Mouse (Mus musculus) stomach, embryonic 14.5 days (tissue): ENCODE measurements around the gene Brsk1. TPM values are rescaled to one million over a fixed set of nuclear protein-coding genes. Genes with fewer than 3 reads are reported as not detected.

ENCODE experiments used
- ATAC-seq: fragments of 200-750 bp; cut with Nextera tagmentation; 2 replicates; pipeline ENCODE4 v1.8.0; 2017; ENCODE audit warnings: low read depth, moderate TSS enrichment; ENCODE audit not compliant: insufficient number of reproducible peaks, insufficient read depth, low FRiP score
- H3K27ac ChIP-seq: fragments of 300-500 bp; sonication (generic); 2 replicates; pipeline ENCODE4 v1.5.1; 2014; ENCODE audit warnings: mild to moderate bottlenecking, low read length, moderate library complexity, mixed read lengths
- H3K27me3 ChIP-seq: fragments of 300-500 bp; sonication (generic); 2 replicates; pipeline ENCODE4 v1.6.1; 2014; ENCODE audit warnings: low read length, control low read depth, mixed read lengths; ENCODE audit not compliant: control insufficient read depth, insufficient read depth
- H3K36me3 ChIP-seq: fragments of 300-500 bp; sonication (generic); 2 replicates; pipeline ENCODE4 v1.6.1; 2014; ENCODE audit warnings: mild to moderate bottlenecking, control low read depth, low read length, moderate library complexity, mixed read lengths; ENCODE audit not compliant: control insufficient read depth, insufficient read depth
- H3K4me1 ChIP-seq: fragments of 300-500 bp; sonication (generic); 2 replicates; pipeline ENCODE4 v1.6.1; 2014; ENCODE audit warnings: low read length, control low read depth, mixed read lengths; ENCODE audit not compliant: control insufficient read depth, insufficient read depth
- H3K4me2 ChIP-seq: fragments of 300-500 bp; sonication (generic); replicated peaks from 2 replicates; pipeline ENCODE4 v1.6.1; 2014; ENCODE audit warnings: low read depth, low read length, control low read depth
- H3K4me3 ChIP-seq: fragments of 300-500 bp; sonication (generic); 2 replicates; pipeline ENCODE4 v1.5.1; 2014; ENCODE audit warnings: low read depth, low read length, control low read depth
- H3K9ac ChIP-seq: fragments of 300-500 bp; sonication (generic); replicated peaks from 2 replicates; pipeline ENCODE4 v1.6.1; 2014; ENCODE audit warnings: low read depth, mild to moderate bottlenecking, control low read depth, low read length, moderate library complexity, mixed read lengths
- H3K9me3 ChIP-seq: fragments of 300-500 bp; sonication (generic); 2 replicates; pipeline ENCODE4 v1.6.1; 2016; ENCODE audit warnings: low read depth, low read length, control low read depth; ENCODE audit not compliant: control insufficient read depth
- WGBS: fragments of 180-500 bp; shearing (Covaris S2); extraction: QIAGEN DNeasy Blood & Tissue Kit; methylation state at CpG from one replicate; pipeline ENCODE4 v1.1.7; 2014; 5-methylcytosine and 5-hydroxymethylcytosine counted together
- polyA plus RNA-seq: library from polyadenylated mRNA; unstranded; fragments of >200 nt; fragmentation: Nextera tagmentation; extraction: Ambion mirVana; gene quantifications from 2 replicates; pipeline ENCODE4 v1.2.1, GENCODE M21; 2014

Brsk1 gene
- polyA plus RNA-seq, 1 experiment from 2014 or later: 4.0 TPM

DNA sequence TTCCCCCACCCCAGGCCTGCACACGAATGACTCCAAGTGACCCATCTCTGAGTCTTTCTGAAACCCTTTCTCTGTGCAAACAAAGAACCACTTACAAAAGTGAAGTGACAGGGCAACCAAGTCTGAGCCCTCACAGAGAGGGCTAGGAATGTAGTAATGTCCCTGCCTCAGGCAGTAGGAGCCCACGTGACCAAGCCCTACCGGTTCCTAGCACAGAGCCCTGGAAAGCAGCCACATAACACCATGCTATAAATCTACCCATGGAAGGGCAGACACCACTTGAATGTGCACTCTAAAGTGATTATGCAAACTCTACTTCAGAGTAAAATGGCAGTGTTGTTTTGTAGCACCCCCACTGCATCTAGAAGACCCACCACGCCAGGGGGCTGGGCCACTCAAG is 18.4 kb upstream of the Brsk1 start:
- WGBS: 67% methylated on average over 4 of the region's 4 CpGs
- ATAC-seq: peak; percentile 53; the same call in 1 of the 2 replicates
- H3K36me3 ChIP-seq: peaks cover 14% of the 10 kb centered on the region
- H3K27me3 ChIP-seq: no peaks in the 10 kb centered on the region
- H3K4me2 ChIP-seq: no peak overlapping the region
- H3K4me1 ChIP-seq: no peaks in the 10 kb centered on the region
- no peaks in the 10 kb centered on the region for H3K9me3 ChIP-seq
- H3K4me3 ChIP-seq: no peak overlapping the region
- H3K9ac ChIP-seq: no peak overlapping the region
- H3K27ac ChIP-seq: no peak overlapping the region

DNA sequence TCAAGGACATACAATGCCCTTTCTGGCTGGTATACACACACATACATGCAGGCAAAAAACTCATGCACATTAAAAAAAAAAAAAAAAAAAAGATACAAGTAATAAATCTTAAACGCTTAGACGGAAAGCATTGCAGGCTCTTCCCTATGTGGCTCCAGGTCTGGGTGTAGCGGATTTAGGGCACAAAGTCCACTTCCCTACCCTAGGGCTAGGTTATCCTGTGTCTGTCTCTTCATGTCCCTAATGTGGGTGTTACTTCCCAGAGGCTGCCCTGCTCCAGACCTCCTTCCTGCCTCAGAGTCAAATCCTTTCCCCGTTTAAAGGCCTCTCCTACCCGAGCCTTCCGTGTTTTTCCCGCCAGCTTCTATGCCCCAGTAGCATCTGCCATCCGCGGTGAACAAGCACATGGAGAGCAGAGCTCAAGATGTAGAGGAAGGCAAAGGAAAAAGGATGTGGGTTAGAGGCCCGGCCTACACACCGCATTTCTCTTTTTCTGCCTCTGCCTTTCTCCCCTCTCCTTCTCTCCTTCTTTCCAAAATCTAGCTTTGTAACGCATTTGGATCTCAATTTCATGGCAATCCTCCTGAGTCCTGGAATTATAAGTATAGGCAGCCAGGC is 16.2 kb upstream of the Brsk1 start:
- ATAC-seq: no peak
- Histone ChIP-seq H3K9ac (no peak overlapping the region), H3K27ac (peak overlapping the region; percentile 39; the same call in 1 of the 2 replicates), H3K27me3 (no peaks in the 10 kb centered on the region), H3K4me3 (no peak overlapping the region), H3K4me1 (no peaks in the 10 kb centered on the region), H3K4me2 (no peak overlapping the region), H3K36me3 (peaks cover 12% of the 10 kb centered on the region), H3K9me3 (no peaks in the 10 kb centered on the region)
- WGBS: 85% methylated on average over 12 of the region's 12 CpGs

DNA sequence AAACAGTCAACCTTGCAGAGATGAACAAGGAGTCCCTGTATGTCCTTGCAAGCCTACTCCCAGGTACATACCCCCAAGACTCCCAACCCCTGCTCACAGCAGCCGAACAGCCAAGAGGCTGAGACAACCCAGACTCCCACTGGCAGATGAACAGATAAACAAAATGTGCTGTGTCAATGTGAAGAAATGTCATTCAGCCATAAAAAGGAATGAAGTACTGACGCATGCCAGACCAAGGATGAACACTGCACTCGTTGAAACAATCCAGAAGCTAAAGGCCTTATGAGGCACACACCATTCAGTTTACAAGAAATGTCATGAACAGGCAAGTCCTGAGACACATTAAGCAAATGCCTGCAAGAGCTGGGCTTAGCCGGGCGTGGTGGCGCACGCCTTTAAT is 15.2 kb upstream of the Brsk1 start:
- peaks cover 12% of the 10 kb centered on the region for H3K36me3 ChIP-seq

DNA sequence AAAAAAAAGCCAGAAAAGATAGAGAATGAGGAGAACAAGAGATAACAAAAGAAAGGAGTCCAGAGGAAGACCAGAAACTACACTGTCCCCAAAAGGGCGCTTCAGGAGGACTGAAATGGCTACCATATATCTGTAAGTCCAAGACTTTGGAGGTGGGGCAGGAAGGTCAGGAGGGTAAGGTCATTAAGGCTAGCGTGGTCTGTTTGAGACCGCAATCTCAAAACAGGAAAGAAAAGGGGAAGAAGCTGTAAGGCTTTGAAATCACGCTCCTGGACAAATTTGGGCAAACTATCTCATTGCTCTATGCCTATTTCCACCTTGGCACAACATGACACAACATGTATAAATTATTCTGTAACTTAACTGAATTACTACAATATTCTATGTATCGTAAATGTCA is 7.1 kb upstream of the Brsk1 start:
- no peak for ATAC-seq
- H3K27ac ChIP-seq: no peak overlapping the region
- no peak overlapping the region for H3K4me2 ChIP-seq
- no peaks in the 10 kb centered on the region for H3K9me3 ChIP-seq
- WGBS: 88% methylated on average over 5 of the region's 5 CpGs
- H3K36me3 ChIP-seq: peaks cover 11% of the 10 kb centered on the region; the same call in 1 of the 2 replicates
- H3K4me3 ChIP-seq: no peak overlapping the region
- H3K27me3 ChIP-seq: no peaks in the 10 kb centered on the region
- peaks cover 8% of the 10 kb centered on the region for H3K4me1 ChIP-seq
- H3K9ac ChIP-seq: no peak overlapping the region

More for the DNA sequence above, 15.2 kb upstream of the Brsk1 start:
- no peaks in the 10 kb centered on the region for H3K9me3 ChIP-seq
- no peak overlapping the region for H3K4me2 ChIP-seq
- H3K27me3 ChIP-seq: no peaks in the 10 kb centered on the region
- WGBS: 61% methylated on average over 7 of the region's 7 CpGs
- H3K27ac ChIP-seq: no peak overlapping the region
- H3K9ac ChIP-seq: no peak overlapping the region
- H3K4me1 ChIP-seq: no peaks in the 10 kb centered on the region
- peak; percentile 51; the same call in 1 of the 2 replicates for ATAC-seq
- no peak overlapping the region for H3K4me3 ChIP-seq

DNA sequence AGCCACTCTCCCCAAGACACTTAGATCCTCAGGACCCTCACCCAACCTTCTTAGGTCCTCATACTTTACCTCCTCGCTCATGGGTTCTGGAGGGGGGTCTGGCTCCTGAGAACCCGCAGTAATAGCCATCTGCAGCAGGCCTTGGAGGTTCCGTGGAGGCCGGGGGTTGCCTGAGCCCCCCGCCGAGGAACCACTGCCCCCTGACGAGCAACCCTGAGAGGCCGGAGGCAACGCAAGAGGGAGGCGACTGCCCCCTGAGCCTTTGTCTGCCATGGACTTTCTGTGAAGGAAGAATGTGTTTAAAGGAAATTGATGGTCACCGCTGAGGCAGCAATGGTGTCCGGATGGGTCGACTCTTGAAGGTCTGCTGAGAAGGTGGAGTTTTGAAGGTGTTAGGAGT is 6.2 kb upstream of the Brsk1 start:
- Histone ChIP-seq H3K9ac (peak overlapping the region; percentile 42; the same call in 1 of the 2 replicates), H3K4me1 (peaks cover 8% of the 10 kb centered on the region), H3K27ac (no peak overlapping the region), H3K36me3 (peaks cover 11% of the 10 kb centered on the region; the same call in 1 of the 2 replicates), H3K4me2 (peak overlapping the region; percentile 94), H3K4me3 (peak overlapping the region; percentile 59), H3K9me3 (no peaks in the 10 kb centered on the region), H3K27me3 (no peaks in the 10 kb centered on the region)
- no peak for ATAC-seq
- 1% methylated on average over 13 of the region's 13 CpGs for WGBS

DNA sequence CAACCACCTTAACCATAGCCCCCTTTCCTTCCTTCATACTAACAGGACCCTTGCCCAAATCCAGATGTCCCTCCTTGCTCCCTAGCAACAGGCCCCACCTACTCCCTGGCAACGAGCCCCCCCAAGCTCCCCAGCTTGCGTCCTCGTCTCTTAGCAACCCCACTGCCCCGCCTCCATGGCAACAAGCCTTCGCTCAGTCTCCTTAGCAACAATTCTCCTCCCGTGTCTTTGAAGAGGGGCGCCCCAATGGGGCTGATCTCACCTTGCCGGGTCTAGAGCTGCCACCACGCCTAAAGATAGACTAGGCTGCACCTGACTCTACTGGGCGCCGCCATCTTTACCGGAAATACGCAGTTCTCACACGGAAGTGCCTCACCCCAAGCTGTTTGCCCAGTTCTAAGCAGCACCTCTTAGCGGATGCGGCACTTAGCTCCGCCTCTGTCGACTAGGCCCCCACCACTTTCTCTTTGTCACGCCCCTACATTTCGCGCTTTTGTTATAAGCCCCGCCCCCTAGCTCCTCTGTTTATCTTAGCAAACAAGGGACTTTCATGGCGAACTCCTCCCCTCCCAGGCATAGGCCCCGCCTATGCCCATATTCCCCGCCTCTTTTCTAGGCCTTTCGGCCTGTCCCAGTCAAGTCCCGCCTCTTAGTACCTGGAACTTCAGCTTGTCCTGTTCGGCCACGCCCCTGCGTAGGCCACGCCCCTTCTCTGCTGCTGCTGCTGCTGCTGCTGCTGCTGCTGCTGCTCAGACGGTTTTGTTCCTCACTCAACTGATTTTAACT is 5.6 kb upstream of the Brsk1 start, which contains the start of gene Hspbp1:
Gene Hspbp1 (minus strand): TSS at position 437 of the 786 bp plus-strand sequence.
- H3K36me3 ChIP-seq: peaks cover 11% of the 10 kb centered on the region; the same call in 1 of the 2 replicates
- WGBS: under 1% methylated on average over 32 of the region's 32 CpGs
- peak; percentile 98 for ATAC-seq
- H3K27me3 ChIP-seq: no peaks in the 10 kb centered on the region
- H3K4me2 ChIP-seq: peak within 1 kb of the TSS; percentile 94
- H3K9ac ChIP-seq: peak within 1 kb of the TSS; percentile 42; the same call in 1 of the 2 replicates
- no peaks in the 10 kb centered on the region for H3K9me3 ChIP-seq
- H3K27ac ChIP-seq: peak within 1 kb of the TSS; percentile 29; the same call in 1 of the 2 replicates
- peaks cover 8% of the 10 kb centered on the region for H3K4me1 ChIP-seq
- H3K4me3 ChIP-seq: peak within 1 kb of the TSS; percentile 59

DNA sequence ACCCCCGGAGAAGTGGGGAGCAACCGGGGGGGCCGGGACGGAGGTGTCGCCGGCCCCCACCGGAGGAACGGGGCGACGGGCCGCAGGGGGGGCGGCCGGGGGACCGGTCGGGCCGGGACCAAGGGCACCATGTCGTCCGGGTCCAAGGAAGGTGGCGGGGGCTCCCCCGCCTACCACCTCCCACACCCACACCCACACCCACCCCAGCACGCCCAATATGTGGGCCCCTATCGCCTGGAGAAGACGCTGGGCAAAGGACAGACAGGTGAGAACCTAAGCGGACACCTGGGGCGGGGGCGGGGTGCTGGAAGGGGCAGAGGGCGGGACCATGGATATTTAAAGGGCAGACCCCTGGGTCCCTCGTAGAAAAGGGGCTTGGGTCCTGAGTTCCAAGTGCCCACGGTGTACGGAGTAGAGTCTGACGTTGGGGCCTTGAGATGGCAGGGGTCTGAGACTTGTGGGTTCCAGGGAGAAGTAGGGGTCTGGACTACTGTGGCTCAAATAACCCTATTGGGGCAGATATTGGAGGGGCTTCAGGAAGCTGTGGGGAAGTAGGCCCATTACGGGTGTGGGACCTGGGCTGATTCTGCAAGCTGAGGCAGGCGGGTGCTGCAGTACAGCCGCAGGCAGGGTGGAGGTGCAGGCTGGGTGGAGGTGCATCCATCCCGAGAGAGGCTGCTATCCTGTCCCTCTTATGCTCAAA is 698 bp downstream of the Brsk1 start:
- H3K36me3 ChIP-seq: peaks cover 26% of the 10 kb centered on the region
- no peaks in the 10 kb centered on the region for H3K9me3 ChIP-seq
- H3K4me1 ChIP-seq: peaks cover 7% of the 10 kb centered on the region; the same call in 1 of the 2 replicates
- H3K4me3 ChIP-seq: peak overlapping the region; percentile 88
- ATAC-seq: peak; percentile 51
- no peaks in the 10 kb centered on the region for H3K27me3 ChIP-seq
- H3K4me2 ChIP-seq: peak overlapping the region; percentile 81
- 4% methylated on average over 22 of the region's 35 CpGs for WGBS
- peak overlapping the region; percentile 87 for H3K27ac ChIP-seq
- H3K9ac ChIP-seq: peak overlapping the region; percentile 99

DNA sequence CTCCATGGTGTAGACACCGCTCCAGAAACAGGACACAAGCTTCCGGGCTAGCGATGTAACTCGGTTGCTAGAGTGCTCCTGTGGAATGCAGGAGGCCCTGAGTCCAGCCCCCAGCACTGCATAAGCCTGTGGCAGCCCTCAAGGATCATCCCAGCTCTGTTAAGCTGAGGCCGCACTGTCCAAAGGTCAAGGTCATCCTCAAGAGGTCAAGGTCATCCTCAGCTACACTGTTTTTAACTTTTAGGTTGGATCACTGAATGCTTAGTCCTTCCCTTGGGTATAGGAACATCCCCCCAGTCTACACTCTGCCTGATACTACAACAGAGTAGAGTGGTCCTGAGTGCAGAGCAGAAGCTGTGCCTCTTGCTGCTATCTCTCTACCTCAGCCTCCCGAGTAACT is 2.6 kb downstream of the Brsk1 start:
- H3K4me1 ChIP-seq: peaks cover 7% of the 10 kb centered on the region; the same call in 1 of the 2 replicates
- H3K4me2 ChIP-seq: no peak overlapping the region
- H3K9me3 ChIP-seq: no peaks in the 10 kb centered on the region
- no peak overlapping the region for H3K9ac ChIP-seq
- 89% methylated on average over 6 of the region's 6 CpGs for WGBS
- H3K36me3 ChIP-seq: peaks cover 31% of the 10 kb centered on the region
- no peak overlapping the region for H3K4me3 ChIP-seq
- no peak for ATAC-seq
- no peaks in the 10 kb centered on the region for H3K27me3 ChIP-seq
- H3K27ac ChIP-seq: no peak overlapping the region
